Mouse (Mus musculus) erythroblast, adult 5-6 weeks (primary cell): ENCODE measurements at regions not wholly inside any gene's neighbourhood (a gene's known extent, or its start where the extent isn't known, plus 50 kb on each side); places are given as distances from the start of the nearest gene placed in this dataset.

Source experiments
- ATAC-seq: replicated peaks from 2 replicates; pipeline ENCODE4 v1.8.0; 2016; ENCODE audit warnings: moderate number of reproducible peaks, mild to moderate bottlenecking, moderate TSS enrichment, inconsistent platforms; ENCODE audit not compliant: poor library complexity, low FRiP score, severe bottlenecking

DNA sequence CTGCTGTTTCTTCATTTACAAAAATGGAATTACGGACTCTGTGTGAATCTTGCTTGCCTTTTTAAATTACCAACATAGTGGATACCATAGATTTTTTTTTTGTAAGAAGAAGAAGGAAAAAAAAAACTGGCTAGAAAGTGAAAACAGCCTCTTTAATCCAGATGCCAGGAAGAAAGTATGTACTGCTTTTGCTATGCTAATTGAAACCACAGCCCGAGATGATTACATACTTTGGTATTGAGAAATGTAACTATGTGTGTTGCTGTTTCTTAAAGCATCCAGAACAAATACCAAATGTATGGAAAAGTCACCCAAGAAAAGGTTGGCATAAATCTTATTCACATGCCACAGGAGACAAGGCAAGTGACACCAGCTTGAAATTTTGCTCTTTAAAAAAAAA, 93.2 kb upstream of the Nfe2l3 start:
- ATAC-seq: no peak

DNA sequence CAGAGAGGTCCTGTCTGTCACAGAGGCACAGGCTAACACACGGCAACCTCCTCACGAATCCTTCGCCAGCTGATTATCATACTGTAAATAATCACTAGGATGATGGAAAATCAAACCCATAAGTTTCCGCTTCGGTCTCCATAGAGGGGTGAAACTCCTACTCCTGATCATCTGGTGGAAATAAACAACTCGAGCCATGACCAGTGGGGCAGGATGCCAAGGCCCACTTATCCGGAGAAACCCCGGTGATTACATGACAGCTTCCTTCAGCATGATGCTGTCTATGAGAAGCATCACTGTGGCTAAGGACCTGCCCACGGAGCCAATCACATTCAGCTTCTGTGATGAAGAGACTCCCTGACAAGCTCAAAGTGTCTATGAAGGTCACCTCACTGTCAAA, 84.7 kb upstream of the Nfe2l3 start:
- ATAC-seq: no peak

DNA sequence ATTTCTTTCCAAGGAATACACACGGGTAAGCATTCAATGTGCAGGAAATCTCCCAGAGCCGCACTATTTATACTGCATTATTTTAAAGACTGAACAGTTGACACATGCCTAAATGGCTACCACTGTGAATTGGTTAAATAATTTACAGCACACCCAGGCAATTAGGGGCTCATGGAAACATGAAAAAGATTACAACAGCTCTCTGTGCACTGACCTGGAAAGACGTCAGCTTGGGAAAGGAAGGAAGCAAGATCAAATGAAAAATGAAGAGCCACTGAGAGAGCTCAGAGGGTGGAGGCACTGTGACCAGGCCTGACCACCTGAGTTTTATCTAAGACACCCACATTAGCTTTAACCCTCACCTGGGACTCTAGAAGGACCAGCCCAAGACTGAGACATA, 82.7 kb upstream of the Nfe2l3 start:
- no peak for ATAC-seq

DNA sequence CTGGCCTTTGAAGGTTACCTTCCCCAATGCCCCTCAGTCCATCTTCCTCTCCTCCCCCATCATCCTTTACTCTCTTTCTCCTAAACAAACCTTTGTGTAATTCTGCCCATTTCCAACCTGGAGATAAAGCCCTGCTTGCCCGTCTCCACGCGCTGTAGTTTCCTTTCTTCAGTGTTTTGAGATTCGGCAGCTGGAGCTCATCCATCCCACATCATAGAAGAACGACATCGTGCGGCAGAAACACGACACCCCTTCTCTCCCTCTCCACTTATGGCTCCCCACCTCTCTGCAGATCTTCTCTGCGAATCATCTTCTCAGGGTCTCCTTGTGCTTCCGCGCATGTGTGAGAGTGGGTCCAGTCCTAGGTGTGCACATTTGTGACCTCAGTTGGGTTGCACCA, 77.4 kb upstream of the Nfe2l3 start:
- no peak for ATAC-seq

DNA sequence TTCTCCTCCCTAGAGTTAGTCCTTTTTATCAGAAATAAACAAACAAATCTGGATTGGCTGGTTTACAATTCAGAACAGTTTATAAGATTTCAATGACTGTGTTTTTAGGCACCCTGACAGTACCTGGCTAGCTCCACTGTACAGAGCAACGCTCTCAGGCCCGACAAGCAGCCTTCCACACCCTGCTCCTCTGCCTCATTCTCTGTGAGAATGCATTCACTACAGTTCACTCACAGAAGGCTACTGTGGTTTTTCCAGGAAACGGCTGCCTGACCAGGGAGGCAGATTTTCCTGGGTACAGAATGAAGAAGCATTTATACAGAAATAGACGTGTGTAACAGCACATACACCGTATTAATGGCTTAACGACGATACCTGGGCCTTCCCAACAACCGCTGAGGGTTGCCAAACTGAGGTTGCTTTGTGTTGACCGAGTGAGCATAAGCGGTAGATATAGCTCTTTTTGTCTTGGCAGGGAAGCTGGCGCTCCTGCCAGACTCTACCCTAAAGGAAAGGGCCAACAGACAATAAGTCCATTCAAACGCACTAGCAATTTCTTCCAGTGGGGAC, 70.8 kb upstream of the Nfe2l3 start:
- ATAC-seq: no peak

DNA sequence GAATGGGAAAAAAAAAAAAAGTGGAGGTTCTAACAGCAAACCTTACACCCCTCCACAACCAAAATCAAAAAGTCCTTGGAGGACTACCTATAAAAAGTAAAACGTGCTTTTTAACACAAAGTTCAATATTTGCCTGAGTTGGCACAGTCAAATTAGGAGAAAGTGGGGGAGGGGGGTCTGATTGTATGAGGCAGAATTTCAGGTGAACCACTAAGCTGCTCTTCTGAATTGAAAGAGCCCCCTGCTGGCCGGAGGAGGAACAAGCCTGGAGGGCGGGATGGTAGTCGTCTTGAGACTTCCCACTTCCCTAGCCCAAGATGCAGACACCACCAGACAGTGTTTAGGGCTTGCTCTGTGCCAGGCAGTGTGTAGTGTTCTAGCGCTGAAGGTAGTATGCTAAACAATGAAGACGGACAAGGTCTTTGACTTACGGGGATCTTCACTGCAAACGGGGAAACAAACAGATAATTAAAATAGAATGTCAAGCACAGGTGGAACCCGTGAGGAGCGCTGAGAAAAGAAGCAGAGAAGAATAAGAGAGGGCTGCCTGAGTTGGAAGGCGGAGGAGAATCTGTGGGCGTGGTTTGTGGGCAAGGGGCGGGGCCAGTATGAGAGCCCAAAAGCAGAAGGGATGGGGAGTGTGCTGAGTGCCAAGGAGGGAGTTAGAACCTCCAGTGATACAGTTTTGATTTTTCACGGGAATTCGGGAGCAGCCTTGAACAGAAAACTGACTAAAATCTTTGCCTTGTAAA, 69.8 kb upstream of the Nfe2l3 start:
- ATAC-seq: peak; percentile 76

DNA sequence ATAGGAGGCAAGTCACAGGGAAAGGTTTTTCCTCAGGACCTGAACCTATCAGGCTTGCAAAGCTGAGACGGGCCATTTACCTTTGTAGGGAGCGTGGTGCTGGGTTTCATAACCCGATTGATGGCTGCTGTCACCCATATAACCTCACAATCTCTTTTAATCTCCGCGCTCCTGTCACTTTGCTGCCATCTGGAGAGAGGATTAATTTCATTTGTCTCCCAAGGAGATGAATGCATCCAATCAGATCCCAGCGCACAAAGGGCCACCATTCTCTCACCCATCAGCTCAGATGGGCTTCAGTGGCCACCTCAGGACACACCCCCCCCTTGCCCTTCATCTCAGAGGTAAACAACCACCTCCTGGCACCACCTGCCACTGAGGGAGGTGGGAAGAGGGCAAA, 67.7 kb upstream of the Nfe2l3 start:
- no peak for ATAC-seq

DNA sequence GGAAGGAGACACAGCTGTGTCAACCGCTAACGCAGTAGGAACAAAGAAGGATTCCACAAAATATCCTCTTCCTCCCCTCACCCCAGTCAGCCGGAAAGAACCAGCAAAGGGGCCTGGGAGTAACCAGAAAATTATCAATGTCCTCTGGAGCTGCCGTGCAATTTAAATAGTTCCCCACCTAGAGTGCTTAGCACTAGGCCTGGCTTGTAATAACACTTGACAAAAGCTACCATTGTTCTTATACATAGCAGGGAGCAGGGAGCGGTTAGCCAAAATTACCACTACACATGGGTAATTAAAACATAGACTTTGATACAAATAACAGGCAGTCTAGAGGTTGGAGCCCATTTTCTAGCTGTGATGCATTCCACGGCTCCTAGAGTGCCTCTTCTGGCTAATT, 62.7 kb upstream of the Nfe2l3 start:
- ATAC-seq: no peak

DNA sequence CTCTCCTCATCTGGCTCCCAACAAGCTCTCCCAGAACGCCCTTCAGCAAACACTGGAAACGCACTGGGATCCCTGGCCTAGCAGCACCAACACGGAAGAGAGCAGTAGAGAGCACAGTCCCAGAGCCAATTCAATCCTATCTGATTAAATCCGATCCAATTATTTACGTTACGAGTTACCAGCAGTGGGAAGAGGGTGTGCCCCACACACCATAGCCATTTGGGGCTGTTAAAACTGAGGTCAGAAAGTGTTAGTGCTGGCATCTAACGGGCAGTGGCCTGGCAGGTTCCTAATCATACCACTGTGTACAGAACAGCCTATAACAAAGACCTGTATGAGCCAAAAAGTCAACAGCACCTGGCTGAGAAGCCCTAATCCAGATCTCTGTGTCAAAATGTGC, 60.1 kb upstream of the Nfe2l3 start:
- ATAC-seq: no peak

DNA sequence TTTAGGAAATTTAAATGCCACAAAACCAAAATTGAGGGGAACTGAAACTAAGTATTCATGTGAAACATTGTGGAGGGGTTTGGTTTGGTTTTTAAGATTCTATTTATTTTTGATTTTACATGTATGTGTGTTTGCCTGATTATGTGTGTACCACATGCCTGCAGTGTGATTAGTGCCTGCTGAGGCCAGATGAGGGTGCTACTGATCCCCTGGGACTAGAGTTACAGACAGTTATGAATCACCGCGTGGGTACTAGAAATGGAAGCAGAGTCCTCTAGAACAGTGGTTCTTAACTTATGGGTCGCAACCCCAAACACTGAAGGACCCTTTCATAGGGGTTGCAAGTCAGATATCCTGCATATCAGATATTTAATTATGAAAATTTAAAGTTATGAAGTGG, 54.0 kb upstream of the Nfe2l3 start:
- ATAC-seq: no peak

DNA sequence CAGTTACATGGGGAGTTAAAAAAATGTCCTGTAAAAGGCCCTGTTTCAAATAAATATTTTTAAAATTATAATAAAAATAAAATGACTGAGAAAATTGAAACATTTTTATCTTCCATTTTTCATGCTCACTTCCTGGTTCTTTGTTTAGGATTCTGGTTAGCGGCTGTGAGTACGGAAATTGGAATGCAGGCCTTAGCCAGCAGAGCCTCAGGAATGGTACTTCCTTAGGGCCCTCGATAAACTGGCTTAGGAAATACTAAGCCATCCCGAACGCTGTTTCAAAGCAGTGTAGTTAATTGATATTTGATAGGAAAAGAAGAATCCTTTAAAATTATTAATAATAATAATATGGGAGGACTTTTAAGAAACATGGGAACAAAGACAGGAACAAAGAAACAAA, 53.4 kb upstream of the Nfe2l3 start:
- ATAC-seq: no peak

DNA sequence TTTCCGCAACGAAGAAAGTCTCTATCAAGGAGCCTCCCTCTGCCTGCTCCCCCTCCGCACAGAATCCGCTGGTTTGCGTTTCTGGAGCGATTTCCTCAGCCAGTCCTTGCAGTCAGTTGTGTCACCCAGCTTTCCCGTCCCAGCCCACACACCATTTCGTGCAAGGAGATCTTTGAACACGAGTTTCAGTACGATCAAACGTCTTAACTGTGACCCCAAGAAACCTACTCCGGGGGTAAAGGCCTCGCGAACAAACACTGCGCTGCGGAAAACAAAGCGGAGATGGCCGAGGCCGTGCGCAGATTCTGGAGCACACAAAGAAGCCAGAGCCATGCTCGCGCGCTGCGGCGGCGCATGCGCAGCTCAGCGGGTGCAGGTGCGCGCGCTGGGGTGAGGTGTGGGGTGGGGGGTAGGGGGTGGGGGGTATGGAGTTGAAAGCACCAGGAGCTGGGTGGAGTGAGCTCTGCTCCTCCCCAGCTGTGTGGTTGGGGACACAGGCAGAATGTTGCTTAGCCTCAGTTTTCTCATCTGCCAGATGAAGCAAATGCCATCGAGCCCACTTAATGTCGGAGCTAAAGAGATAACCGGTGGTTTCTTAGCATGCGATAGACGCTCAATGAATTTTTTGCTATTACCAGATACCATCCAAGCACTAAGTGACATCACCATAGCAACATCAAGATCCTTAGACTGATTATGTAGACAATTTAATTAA, 52.8 kb upstream of the Nfe2l3 start:
- no peak for ATAC-seq

DNA sequence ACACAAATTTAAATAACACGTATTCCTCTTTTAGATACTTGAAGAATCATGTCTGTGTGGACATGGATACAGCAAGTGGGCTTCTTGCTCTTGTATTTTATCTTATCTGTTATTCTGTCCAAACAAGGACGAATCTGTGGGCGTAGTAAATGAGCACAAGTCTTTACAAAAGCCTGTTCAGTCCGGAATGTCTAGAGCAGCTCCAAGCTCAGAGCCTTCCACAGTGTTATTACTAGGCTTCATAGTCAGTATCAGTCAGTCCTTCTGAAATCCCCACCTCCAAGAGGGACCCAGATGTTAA, 52.2 kb upstream of the Nfe2l3 start:
- ATAC-seq: no peak

DNA sequence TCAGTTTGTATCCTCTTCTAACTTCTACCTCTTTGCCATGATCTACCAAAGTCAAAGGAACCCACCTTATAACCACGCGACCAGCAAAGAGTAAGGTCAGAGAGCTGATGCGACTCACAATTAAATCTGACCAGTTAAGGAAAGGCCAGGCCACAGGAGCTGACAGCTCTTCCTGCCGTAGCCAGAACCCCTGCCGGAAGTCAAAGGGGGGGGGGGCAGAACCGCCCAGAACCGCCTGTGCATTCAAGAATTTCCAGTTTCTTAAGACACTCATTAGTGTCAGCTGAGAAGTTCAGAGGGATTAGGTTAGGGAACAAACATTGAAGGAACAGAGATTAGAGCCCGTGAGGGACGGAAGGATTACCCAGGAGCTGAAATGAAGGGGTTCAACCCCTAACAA, 51.0 kb upstream of the Nfe2l3 start:
- ATAC-seq: no peak
